Mouse (Mus musculus): ENCODE data around the gene Sac3d1.

The Sac3d1 gene

DNA sequence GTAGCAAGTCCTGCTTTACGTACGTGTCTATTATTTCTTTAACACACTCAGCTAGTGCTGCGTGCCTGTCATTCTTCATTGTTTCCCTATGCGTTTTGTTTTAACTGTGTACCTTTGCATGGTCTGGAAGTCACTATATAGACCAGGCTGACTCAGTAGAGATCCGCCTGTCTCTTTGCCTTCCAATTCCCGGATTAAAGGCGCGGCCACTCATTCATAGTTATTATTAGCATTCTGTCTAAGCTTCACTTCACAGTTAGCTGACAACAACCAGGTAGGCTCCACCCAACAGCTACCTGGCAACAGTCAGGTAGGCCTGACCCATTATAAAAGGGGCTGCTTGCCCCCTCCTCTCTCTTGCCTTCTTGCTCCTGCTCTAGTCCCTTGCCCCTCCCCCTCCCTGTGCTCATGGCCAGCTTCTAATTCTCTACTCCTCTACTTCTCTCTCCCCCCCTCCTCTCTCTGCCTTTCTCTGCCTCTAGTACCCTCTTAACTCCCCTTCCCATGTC, 281 bp upstream of the Sac3d1 start:
- peak; percentile 62 for DNase-seq

DNA sequence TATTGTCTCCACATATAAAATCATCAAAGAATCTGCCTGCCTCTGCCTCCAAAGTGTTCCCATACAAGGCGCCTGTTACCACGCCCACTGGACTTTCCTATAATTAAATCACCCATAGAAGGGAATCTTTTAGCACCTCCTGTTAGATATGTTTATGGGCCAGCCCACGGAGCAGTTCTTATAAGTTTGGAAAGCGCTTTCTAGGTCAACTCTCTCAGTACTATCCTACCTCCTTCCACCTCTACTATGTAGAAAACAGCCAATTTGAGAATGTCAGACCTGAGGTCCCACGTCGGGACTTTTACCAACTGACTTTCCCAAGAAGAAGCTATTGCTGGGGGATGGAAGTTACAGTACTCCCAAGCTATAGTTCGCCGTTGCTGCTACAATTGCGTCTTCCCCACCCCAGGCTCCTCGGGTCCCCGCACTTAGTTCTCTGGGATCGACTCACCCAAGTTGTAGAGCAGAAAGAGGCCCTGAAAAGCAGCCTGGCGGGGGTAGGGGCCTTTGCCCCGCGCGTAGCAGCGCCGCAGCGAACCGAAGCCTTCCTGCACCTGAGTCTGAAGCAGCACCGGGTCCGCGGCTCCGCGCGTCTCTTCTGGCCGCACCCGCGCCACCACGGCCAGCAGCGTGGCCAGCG, 984 bp downstream of the Sac3d1 start:
- DNase-seq: peak; percentile 49

- peak; percentile 60 for DNase-seq
Observed at GRCm38 (mm10) chr19:6116113-6116850, 2.2 kb downstream of the Sac3d1 start.

DNA sequence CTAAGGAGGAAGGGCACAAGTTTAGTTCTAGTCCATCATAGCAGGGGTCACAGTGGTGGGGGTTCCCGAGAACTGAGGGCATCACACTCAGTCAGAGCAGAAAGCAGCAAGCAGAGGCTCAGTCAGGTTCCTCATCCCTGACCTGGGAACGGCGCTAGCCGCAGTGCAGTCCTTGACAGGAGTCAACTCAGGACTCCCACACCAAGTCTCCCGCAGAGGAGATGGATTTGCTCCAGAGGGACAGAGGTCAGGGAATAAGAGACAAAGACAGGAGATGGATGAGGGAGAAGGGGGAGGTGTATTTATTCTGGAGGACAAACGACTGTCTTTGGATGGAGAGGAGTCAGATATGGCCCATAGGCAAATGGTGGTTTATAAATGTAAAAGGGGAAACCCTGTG, 5.3 kb downstream of the Sac3d1 start:
- DNase-seq: no peak

- DNase-seq: no peak
Observed at GRCm38 (mm10) chr19:6105586-6105985, 12.9 kb downstream of the Sac3d1 start, which contains the start of gene Naaladl1. TSS of gene Naaladl1 (plus strand) at chr19:6105782.

DNA sequence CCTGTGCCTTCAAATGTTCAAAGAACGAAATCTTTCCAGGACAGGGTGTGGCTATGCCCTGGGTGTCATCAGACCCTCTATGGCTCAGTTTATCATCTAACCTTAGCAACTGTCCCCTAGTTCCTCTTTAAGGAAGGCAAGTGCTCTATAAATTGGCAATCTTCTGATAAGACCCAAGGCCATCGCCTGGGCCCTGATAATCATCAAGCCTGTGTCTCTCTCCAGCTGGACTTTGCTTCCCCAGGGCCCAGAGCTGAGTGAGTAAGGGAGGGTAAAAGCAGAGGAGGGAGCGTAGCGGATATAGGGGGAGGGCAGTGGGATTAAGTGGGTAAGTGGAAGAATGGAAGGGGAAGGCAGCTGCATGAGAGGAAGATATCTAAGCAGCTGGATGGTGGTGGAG, 14.0 kb downstream of the Sac3d1 start:
- no peak for DNase-seq

- no peak for DNase-seq
Observed at GRCm38 (mm10) chr19:6102169-6102853, 16.1 kb downstream of the Sac3d1 start.

DNA sequence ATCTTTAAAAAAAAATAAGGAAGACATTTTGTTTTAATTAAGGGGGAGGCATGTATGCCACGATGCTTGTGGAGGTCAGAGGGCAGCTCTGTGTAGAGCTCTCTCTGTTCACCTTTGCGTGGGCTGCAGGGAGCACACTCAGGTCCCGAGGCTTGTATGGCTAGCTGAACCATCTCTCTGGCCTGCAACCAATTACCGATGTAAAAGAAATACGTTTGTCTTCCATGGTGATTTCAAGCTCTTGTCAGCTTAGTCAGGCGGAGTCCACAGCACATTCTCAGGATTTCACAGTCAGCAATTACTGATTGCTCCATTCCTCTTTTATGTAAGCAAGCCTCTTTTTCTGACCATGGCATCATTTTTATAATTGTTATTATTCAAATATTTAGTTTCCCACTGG, 17.3 kb downstream of the Sac3d1 start:
- no peak for DNase-seq

- DNase-seq: no peak
Observed at GRCm38 (mm10) chr19:6097847-6098246, 20.6 kb downstream of the Sac3d1 start.

DNA sequence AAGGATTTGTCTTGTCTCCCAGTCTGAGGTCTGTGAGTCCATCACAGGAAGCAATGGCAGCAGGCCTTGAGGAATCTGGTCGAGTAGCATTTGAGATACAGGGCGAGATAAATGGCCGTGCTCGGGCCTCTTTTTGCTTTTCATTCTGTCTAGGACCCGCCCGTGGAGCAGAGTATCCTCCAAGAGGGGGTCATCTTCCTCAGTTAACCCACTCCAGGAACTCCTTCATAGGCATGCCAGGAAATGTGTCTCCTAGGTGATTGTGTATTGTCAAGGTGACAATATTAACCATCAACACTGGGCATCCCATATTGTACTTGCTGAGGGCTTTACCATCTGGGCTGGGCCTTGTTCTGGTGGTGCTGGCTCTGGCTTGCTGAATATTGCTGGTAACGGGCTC, 24.3 kb downstream of the Sac3d1 start, which contains the start of gene AC131692.1:
TSS of gene AC131692.1 (plus strand) at position 301 of the 400 bp plus-strand sequence.
- DNase-seq: no peak

DNA sequence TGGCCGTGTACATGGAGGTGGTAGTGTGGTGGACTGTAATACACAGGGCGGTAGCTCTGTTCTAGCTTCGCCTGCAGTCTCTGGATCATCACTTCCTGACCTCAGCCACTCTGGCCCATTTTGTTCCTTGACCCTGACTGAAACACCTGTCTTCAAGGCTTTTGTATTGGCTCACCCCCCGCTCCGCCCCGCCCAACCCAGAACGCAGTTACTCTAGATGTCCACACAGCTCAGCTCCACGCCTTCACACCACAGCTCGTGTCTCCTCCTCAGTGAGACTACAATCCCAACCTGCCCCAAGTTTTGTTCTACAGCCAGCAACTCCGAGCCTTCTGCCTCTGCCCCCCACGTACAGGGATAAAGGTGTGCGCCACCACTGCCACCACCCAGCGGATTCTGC, 29.6 kb downstream of the Sac3d1 start:
- DNase-seq: no peak

DNA sequence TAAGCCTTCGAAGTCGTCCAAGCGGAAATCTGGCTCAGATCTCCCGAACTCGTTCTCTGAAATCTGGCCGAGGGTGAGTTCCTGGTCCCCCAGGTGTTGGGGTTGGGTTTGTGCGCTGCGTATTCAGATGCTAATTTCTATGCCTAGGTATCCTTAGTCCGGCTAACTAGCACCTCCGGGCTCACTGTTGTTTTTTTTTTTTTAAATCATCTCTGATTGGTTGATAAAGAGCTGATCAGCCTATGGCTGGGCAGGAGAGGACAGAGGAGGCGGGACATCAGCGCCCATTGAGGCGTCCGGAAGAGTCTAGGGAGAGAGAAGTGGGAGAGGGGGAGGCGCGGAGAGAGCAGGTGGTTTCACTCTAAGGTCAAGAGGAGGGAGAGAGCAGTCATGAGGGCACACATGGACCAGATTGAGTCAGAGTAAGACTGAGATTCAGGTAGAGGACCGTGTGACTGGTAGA, 33.0 kb downstream of the Sac3d1 start:
- DNase-seq: peak; percentile 21

DNA sequence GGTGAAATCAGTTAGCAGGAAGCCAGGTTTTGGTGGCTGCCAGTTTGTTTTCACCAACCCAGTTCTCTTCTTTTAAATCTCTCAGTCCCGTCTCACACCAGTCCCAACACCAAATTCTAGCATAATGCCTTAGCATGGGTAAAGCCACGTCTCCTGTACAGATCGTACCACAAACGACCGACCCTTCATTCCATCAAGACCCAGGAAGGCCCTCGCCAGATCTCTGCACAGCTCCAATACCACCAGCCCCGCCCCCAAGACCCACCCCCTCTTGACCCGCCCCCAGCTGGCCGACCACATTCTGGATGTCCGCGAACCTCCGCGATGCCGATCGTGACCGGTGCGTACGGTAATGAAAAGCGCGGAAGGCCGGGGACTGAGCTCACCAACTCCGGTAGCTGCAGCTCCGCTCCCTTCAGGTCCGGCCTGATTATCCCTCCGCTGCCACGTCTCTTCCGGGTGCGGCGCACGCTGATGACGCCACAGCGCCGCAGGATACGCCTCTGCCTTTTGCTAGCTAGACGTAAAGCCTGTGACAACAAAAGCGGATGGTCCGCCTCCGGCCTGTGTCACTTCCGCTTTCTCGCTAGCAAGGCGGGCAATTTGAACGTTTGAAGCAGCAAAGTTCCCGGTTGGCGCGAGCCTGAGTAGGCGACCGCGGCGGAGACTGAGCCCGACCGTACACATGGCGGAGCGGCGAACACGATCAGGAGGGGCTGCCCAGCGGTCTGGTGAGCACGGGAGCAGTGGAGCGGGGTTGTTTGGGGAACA, 33.8 kb downstream of the Sac3d1 start, which contains the start of the genes Zfpl1 and Cdca5:
TSS of gene Zfpl1 (minus strand) at position 479 of the 771 bp plus-strand sequence.
TSS of gene Cdca5 (plus strand) at position 506 of the 771 bp plus-strand sequence.
- DNase-seq: peak; percentile 98

DNA sequence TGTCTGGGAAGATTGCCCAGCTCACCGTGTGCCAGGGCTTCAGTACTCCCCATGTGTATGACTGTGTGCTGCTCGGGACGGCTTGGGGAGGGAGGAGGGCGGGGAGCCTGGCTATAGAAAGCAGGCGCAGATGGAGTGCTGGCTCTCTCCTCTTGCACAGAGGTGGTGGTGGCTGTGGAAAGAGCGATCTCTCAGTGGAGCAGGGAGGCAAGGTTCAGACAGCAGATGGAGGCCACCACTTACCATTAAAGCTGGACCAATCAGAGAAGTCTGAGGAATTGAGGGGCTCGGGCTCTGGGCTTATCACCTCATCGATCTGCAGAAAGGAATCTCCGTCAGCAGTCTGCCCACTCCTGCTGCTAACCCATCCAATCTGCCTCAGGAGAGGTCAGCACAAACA, 36.3 kb downstream of the Sac3d1 start, which contains the start of gene Gm28374:
TSS of gene Gm28374 (minus strand) at position 101 of the 400 bp plus-strand sequence.
- peak; percentile 13 for DNase-seq

- DNase-seq: peak; percentile 23
Observed at GRCm38 (mm10) chr19:6079983-6080480, 38.4 kb downstream of the Sac3d1 start, which contains the start of gene Tmem262. TSS of gene Tmem262 (plus strand) at chr19:6080033.

DNA sequence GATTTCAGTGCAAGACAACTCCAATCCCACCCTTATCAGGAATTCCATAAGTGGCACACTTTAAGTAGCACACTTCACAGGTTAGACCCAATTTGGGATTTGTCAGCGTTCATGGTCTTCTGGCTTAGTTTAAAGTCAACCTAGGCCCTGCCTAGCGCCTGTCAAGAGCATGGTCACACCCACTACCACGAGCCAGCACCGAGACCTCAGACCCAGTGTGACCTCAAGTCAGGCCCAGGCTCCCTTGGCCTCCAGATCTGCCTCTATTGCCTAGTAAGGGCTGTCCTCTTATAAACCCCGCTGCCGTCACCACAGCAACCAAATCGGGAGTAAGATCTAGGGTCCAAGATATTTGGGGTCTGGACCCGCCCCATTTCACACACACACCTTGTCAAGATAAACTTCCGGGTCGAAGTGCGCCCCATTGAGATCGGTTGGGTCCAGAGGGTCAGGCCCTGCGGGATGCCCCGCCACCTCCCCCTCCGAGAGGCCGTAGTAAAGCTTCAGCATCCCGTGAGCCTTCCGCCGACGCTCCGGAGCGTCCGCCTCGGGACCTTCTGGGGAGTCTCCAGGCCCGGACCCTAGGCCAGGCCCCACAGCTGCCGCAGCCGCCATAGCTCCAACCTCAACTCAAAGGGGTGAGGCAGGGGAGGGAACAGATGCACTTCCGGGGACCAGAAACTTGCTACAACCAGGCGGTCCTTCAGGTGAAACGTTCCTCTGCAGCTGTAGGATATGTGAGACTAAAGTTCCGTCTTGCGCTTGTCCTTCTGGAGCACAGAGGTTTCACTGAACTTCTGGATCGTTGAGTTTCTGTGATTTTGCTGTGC, 41.7 kb downstream of the Sac3d1 start, which contains the start of gene Vps51:
TSS of gene Vps51 (minus strand) at position 668 of the 830 bp plus-strand sequence.
- peak; percentile 90 for DNase-seq

GRCm38 (mm10) chr19:6073889-6074288, 44.6 kb downstream of the Sac3d1 start:
- no peak for DNase-seq

DNA sequence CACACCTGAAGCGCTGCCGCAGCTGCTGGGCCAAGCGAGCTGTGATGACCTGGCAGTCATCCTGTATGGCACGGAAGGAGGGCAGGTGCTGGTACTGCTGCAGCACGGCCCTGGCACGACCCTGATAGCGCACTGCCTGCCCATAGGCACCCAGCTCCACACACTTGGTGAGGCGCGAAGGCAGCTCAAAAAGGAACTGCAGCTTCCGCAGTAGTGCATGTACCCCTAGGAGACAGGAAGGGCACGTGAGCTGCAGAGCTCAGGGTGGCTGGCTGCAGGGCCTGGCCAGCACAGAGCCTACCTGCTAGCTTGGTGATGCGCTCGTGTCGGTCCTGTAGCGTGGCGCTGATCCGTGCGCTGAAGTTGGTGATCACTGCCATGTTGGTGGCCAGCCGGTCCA, 47.2 kb downstream of the Sac3d1 start:
- no peak for DNase-seq

DNA sequence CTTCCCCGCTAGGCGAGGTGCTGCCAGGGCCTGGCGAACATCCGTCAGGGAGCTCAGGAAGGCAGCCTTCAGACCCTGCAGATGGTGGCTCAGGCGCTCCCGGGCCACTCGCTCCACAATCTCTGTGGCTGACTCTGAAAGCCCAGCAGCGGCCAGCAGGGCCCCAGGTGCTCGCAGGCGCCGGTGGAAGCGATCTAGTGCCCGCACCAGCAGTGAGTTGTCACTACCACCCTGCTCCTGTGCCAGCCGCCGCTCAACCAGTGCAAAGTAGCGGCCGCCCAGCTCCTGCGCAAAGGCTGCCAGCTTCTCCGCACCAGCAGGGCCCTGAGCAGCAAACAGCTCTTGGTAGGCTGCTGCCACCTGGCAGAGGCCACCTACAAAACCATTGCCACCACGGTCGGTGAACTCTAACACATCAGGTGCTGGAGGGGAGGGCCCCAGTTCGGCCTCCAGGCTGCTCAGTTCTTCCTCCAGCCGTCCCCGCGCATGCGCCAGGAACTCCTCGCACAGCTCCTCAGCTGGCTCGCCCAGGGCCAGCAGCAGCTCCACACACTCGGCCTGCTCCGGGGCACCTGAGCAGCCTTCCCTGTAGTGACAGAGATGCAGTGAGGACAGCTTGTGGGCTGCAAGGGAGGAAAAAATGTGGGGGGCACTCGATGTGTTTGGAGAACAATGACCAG, 47.7 kb downstream of the Sac3d1 start:
- no peak for DNase-seq

DNA sequence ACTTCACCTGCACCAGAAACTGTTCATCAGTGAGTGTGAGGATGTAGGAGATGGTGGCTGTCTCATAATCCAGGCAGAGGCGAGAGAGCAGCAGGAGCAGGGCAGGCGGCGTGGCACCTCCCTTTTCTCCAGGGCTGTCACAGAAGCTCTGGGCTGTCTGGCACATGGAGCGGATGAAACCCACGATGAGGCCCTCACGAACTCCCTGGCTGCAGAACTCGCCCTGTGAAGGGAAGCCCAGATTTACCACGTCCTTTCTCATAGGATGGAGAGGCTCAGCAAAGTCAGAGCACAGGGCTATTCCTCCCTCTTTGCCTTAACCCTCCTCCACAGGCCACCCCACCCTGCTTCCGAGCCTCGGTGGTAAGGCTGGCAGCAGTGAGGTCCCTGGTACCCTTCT, 48.6 kb downstream of the Sac3d1 start:
- no peak for DNase-seq
